Mouse (Mus musculus) heart, adult 8-10 months (tissue): ENCODE measurements around the gene Ralbp1. TPM values are rescaled to one million over a fixed set of nuclear protein-coding genes. Genes with fewer than 3 reads are reported as not detected.

Source experiments
- DNase-seq: peaks from one replicate; pipeline ENCODE4 v3.0.0; 2022; ENCODE audit warnings: low spot score
- total RNA-seq, 4 experiments: library from RNA; stranded (reverse); gene quantifications; 2 replicates each; pipeline ENCODE4 v1.2.4; 2022

The Ralbp1 gene
- total RNA-seq, 4 experiments from 2014 or later: 33.6 to 42.3 (median 34.1) TPM

DNA sequence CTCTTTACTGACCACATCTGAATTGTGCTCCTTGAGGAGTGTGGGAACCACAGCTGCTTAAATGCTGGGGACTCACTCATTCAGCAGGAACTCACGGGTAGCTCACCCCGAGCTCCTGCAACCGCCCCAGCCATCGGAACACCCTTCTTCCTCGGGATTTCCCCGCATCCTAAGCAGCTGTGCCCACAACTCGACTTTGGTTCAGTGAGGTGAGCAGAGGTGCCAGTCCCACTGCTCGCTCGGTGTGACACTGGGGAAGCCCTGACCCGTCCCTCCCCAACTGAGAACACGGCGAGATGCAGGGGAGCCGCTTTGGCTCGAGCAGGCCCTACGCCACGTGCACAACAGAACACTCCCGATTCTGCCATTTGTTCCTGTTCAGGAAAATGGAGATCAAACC, 35.1 kb downstream of the Ralbp1 start:
- no peak for DNase-seq

DNA sequence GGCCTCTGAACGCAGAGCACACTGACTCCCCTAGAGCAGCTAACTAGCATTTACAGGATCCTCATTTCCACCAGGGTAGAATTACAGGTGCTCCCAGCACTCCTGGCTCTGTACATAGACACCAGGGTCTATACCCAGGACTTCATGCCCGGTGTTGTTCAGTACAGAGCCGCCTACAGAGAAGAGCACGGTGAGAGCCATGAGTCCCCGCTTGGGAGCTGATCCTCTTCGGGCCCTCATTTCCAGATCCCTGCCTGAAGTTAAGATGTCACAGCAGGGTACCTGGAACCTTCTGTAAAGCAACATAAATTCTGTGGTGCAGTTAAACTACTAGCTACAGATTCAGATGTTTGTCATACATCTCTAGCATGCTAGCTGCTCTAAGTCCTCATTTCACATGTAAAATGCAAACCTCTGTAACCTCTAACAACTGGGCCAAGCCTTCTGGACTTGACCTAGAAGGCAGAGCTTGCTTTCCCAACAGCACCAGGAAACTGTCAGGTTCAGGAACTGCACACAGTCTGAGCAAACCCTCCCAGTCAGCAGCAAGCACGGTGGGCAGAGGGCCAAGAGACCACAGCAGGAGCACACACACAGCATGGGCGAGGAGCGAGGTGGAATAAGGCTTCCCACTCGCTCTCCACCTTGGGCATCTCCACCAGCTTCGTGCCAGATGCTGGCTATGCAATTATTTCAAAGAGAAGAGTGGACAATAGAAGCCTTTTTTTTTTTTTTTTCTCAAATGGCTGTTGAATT, 37.7 kb downstream of the Ralbp1 start:
- no peak for DNase-seq

DNA sequence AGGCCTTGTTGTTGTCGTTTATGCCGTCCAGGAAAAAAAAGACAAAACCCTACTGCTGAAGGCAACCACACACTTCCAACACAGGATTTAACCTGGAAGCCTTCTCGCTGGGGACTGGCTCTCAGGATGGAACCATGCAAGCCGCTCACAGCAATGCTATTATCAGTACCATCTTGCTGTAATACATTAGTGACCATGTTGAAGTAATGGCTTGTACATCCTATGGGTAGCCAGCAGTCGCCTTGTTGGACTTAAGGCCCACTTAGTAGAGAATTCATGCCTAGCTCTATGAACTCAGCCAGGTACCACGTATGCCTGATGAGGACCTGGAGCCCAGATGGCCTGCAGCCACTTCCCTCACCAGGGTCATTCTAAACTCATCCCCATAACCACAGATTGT, 40.2 kb downstream of the Ralbp1 start:
- no peak for DNase-seq

- no peak for DNase-seq
These were observed 42.8 kb downstream of the Ralbp1 start for GRCm38 (mm10) chr17:65842669-65843381.

- DNase-seq: no peak
These were observed 45.9 kb downstream of the Ralbp1 start for GRCm38 (mm10) chr17:65839541-65840256.

DNA sequence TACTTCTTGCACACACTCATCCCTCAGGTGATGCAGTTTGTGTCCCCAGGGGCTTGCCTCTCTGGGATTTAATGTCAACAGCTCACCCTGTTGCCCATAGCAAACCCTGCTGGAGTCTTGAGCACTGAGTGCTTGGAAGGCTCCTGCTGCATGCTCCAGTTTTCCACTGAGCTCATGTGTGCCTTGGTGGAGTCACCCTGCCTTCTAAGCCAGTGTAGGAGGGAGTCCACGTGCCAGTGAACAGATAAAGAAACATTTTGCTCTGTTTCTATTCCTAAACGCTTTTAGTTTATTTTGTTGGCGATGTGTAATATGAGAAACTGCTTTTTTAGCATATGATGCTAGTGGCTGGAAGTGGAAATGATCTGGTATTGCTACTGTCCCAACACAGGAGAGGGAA, 48.9 kb downstream of the Ralbp1 start:
- no peak for DNase-seq

DNA sequence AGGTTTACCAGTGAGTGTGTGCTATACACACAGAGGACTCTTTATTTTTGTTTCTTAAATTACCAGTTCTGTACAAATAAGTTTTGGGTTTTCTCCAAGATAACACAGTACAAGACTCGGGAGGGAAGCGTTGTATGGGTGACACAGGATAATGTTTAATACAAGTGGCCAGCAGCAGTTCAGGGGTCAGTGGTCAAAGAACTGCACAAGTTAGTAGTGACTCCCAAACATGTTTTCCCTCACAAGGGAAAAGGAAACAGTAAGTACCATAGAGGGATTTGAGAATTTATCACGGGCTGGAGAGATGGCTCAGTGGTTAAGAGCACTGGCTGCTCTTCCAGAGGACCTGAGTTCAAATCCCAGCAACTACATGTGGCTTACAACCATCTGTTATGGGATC, 51.7 kb downstream of the Ralbp1 start:
- no peak for DNase-seq

DNA sequence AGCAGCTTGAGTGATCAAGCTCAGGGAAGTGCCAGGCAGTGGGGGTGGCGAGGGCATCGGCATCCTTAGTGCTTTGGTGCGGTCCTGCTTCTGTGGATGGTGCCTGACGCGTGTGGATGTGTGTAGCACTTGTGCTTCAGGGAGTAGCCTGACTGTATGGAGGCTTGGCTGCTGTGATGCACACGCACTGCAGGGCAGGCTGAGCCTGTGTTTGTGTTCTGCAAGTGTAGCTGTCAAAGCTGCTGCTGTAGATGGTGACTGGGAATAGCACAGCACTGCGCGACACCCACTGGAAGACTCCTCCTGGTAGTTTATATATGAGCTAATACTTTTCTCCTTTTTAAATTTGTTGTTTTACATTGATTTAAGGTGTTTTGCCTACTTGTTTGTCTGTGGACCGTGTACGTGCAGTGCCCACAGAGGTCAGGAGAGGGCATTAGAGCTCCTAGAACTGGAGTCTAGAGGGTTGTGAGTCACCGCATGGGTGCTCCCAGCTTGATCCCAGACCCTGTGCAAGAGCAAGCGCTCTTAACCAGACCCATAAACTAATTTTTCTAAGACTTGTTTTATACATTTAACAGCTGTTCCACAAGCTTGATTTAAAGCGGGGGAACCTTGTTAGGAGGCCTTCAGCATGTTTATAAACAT, 55.3 kb downstream of the Ralbp1 start:
- no peak for DNase-seq

GRCm38 (mm10) chr17:65828951-65829350, 56.6 kb downstream of the Ralbp1 start:
- DNase-seq: no peak

- DNase-seq: no peak
These were observed 57.7 kb downstream of the Ralbp1 start for GRCm38 (mm10) chr17:65827904-65828303.

DNA sequence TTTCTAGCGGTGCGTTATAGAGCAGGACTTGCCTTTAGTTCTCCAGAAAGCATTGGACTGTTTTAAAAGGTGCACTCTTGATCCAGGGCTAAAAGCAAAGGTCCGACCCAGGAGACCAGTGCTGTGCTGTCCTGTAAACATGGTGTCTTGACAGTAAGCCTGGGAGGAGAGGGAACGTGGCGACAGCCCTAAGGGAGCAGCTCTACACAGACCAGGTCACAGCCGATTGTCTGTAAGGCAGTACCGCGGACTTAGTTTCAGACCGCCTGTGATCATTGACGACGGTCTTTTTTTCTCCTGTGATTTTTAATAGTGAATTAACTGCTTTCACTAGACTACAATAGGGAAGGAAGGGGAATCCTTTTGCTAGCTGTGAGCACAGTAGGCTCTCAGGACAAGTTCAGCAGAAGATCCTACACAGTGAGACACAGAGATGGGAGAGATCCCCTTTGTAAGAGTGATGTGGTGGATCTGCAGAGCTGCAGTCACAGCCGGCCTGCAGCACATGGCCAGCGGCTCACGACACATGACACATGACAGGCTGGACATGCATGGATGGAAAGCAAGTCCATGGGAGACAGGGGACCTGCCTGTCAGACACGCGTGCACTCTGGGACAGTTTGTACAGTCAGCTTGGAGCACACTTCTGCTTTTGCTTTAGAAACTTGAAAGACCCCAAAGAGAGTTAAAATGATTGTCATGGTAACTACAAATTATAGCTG, 58.3 kb downstream of the Ralbp1 start:
- DNase-seq: no peak

GRCm38 (mm10) chr17:65826257-65826656, 59.3 kb downstream of the Ralbp1 start:
- DNase-seq: no peak

- no peak for DNase-seq
These were observed 61.4 kb downstream of the Ralbp1 start for GRCm38 (mm10) chr17:65824246-65824645.

DNA sequence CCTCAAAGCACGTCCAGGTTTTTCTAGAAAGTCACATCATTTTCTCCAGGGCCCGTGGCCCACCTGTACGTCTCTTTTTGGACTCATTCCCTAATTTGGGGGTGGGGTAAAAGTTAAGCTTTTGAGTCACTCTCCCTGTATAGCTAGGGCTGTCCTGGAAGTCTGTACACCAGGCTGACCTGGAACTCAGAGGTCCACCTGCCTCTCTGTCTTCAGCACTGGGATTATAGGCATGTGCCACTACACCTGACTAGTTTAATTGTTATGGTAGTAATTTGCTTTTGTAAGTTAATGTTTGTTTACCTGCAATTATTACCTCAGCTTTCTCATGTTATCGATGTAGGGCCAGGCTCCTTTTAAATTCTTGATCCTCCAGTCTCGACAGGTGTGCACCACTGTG, 63.2 kb downstream of the Ralbp1 start:
- DNase-seq: no peak

DNA sequence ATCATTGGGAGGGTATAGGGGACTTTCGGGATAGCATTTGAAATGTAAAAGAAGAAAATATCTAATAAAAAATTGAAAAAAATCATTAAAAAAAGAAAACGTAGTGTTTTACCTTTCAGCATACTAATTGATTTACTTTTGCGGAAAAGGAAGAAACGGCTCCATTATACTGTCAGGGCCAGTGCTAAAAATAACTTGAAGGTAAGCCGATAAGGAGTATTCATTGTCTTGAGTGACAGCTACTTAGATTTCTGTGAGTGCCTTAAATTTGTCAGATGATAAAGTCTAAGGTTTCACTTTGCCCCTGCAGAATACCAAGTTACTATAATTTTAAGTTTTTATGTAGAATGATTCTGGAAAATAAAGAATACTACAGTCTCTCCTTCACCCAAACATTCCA, 65.4 kb downstream of the Ralbp1 start:
- DNase-seq: no peak

- no peak for DNase-seq
These were observed 71.8 kb downstream of the Ralbp1 start for GRCm38 (mm10) chr17:65813763-65814162.

GRCm38 (mm10) chr17:65811032-65811431, 74.6 kb downstream of the Ralbp1 start:
- no peak for DNase-seq

- no peak for DNase-seq
These were observed 79.2 kb downstream of the Ralbp1 start for GRCm38 (mm10) chr17:65806416-65806815.

GRCm38 (mm10) chr17:65805966-65806365, 79.6 kb downstream of the Ralbp1 start:
- DNase-seq: no peak

GRCm38 (mm10) chr17:65802026-65802425, 83.6 kb downstream of the Ralbp1 start:
- no peak for DNase-seq

DNA sequence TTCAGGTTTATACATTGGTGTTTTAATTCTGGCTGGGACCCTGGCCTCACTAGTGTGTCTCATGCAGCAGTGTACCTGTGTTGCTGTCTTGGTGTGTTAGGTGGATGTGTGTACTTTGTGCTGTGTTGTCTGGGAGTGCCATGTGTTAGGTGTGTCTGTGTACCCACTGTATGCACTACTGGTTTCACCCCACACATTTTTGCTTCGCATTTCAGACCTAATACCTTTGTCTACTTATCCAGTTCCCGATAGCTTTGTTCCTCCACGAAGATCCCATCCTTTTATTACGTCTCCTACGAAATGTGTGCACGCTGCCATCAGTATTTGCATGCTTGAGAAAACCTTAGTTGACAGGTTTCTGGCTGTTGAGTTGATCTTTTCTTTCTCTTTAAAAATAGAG, 85.1 kb downstream of the Ralbp1 start:
- no peak for DNase-seq
